24 mouse cellular contexts compared by ENCODE assay signal in genomic region chr1:128194011-128194410, GRCm38 (mm10). TPM values are rescaled to one million over a fixed set of nuclear protein-coding genes. Genes with fewer than 3 reads are reported as not detected.
DNase-seq lines count a peak whose midpoint lies in the region; ATAC-seq lines count a peak whose summit lies in the region.
"Had no signal": no experiment of that assay in that cellular context is flagged by ENCODE, and none has a peak within 500 bp of the region (broad histone marks: within the 10 kb centered on the region; RNA-seq: fewer than 3 reads in every experiment).

No protein-coding gene starts in this region.

- peaks cover 39% of the 10 kb centered on the region for H3K36me3 ChIP-seq in embryonic facial prominence, embryonic 12.5 days
- peaks cover 11% of the 10 kb centered on the region for H3K36me3 ChIP-seq in kidney, embryonic 16.5 days (ENCODE audit: insufficient read depth, low read length)

- no peak overlapping the region for H3K4me3 ChIP-seq in embryonic facial prominence, embryonic 12.5 days
- H3K4me3 ChIP-seq in kidney, embryonic 16.5 days (ENCODE audit: low read length), result no peak overlapping the region
- H3K4me3 ChIP-seq: forebrain, embryonic 15.5 days; gastrocnemius, adult 2 months; heart, embryonic 10.5 days; hindbrain, embryonic 13.5 days; intestine, embryonic 15.5 days had no signal

- DNase-seq in 3T3-L1 (ENCODE audit: low read depth, low spot score) (peak; percentile 14), NIH3T3 (ENCODE audit: low read depth) (peak; percentile 30)
- peak; percentile 24 for DNase-seq in embryo, embryonic 11 days
- DNase-seq in gastrocnemius, adult 18-20 months (ENCODE audit: low spot score), result no peak
- DNase-seq: adrenal gland, postnatal 14 days; B cell, adult 2 months; cerebellum, adult 18-20 months; cerebellum, adult 9-11 months; cerebellum, postnatal 36 days; gastrocnemius, adult 2 months; gastrocnemius, postnatal 36 days; heart, adult 18-20 months; heart, postnatal 10 days; kidney, adult 18-20 months had no signal

- no peak overlapping the region for H3K9ac ChIP-seq in embryonic facial prominence, embryonic 12.5 days
- no peak overlapping the region for H3K9ac ChIP-seq in kidney, embryonic 16.5 days (replicated peaks; ENCODE audit: low read length)
- H3K9ac ChIP-seq: forebrain, embryonic 15.5 days; hindbrain, embryonic 13.5 days; intestine, embryonic 15.5 days had no signal

- 31% methylated on average over 2 of the region's 2 CpGs for WGBS in embryonic facial prominence, embryonic 12.5 days
- WGBS in kidney, embryonic 16.5 days, result 47% methylated on average over 2 of the region's 2 CpGs

- H3K27ac ChIP-seq in embryonic facial prominence, embryonic 12.5 days, result no peak overlapping the region
- H3K27ac ChIP-seq in kidney, embryonic 16.5 days (ENCODE audit: low read length), result no peak overlapping the region
- H3K27ac ChIP-seq: forebrain, embryonic 15.5 days; gastrocnemius, adult 2 months; heart, embryonic 10.5 days; hindbrain, embryonic 13.5 days; hindbrain, postnatal 0 days; intestine, embryonic 15.5 days had no signal

- 0 out of 2 replicates have a peak, but pooled peaks have one; percentile 35 for ATAC-seq in embryonic facial prominence, embryonic 12.5 days (ENCODE audit: insufficient number of reproducible peaks, insufficient read depth, low FRiP score, low TSS enrichment)
- no peak for ATAC-seq in kidney, embryonic 16.5 days (ENCODE audit: low FRiP score, low TSS enrichment)
- ATAC-seq: activated CD4-positive, CD25-positive, alpha-beta regulatory T cell, adult 4 months; CD4-positive, CD25-positive, alpha-beta regulatory T cell, adult 4 months; forebrain, embryonic 15.5 days; hindbrain, postnatal 0 days; intestine, embryonic 15.5 days had no signal

- H3K4me1 ChIP-seq in embryonic facial prominence, embryonic 12.5 days, result no peaks in the 10 kb centered on the region
- no peaks in the 10 kb centered on the region for H3K4me1 ChIP-seq in kidney, embryonic 16.5 days (ENCODE audit: insufficient read depth, low read length)
- H3K4me1 ChIP-seq: forebrain, embryonic 15.5 days; heart, embryonic 10.5 days; hindbrain, embryonic 13.5 days; intestine, embryonic 15.5 days had no signal

- no peaks in the 10 kb centered on the region for H3K27me3 ChIP-seq in embryonic facial prominence, embryonic 12.5 days
- no peaks in the 10 kb centered on the region for H3K27me3 ChIP-seq in kidney, embryonic 16.5 days (ENCODE audit: insufficient read depth, low read length)
- H3K27me3 ChIP-seq: forebrain, embryonic 15.5 days; hindbrain, embryonic 13.5 days; intestine, embryonic 15.5 days had no signal

- H3K9me3 ChIP-seq in embryonic facial prominence, embryonic 12.5 days, result no peaks in the 10 kb centered on the region
- H3K9me3 ChIP-seq in kidney, embryonic 16.5 days (ENCODE audit: low read length), result no peaks in the 10 kb centered on the region
- H3K9me3 ChIP-seq: forebrain, embryonic 15.5 days; G1E; heart, embryonic 10.5 days; hindbrain, embryonic 13.5 days; intestine, embryonic 15.5 days had no signal

- H3K4me2 ChIP-seq in embryonic facial prominence, embryonic 12.5 days (replicated peaks), result no peak overlapping the region
- no peak overlapping the region for H3K4me2 ChIP-seq in kidney, embryonic 16.5 days (replicated peaks; ENCODE audit: low read depth, low read length)
- H3K4me2 ChIP-seq: forebrain, embryonic 15.5 days; hindbrain, embryonic 13.5 days; intestine, embryonic 15.5 days had no signal

RNA-seq across cellular contexts. Expression of gene Ubxn4, which starts 49.8 kb away (rescaled TPM):
- polyA plus RNA-seq in embryonic facial prominence, embryonic 12.5 days (2016; fragmentation: Nextera tagmentation; extraction: Ambion mirVana), result 63.1 and 69.5 TPM in 2 replicates
- total RNA-seq in gastrocnemius, adult 18-20 months (2021), result 10 to 100 TPM; 42.8 to 51.0 TPM
- polyA plus RNA-seq in kidney, embryonic 16.5 days (2015; fragmentation: Nextera tagmentation; extraction: Ambion mirVana), result 56.5 and 66.8 TPM in 2 replicates
